Mouse (Mus musculus) lung, postnatal 10 days (tissue): Measurements from ENCODE around the gene Unc5cl.
A peak's percentile ranks its signal among the peaks of the same experiment; 100 is the strongest.

Experiments
- DNase-seq: peaks from one replicate; pipeline ENCODE4 v3.0.0; 2021

Gene Unc5cl

DNA sequence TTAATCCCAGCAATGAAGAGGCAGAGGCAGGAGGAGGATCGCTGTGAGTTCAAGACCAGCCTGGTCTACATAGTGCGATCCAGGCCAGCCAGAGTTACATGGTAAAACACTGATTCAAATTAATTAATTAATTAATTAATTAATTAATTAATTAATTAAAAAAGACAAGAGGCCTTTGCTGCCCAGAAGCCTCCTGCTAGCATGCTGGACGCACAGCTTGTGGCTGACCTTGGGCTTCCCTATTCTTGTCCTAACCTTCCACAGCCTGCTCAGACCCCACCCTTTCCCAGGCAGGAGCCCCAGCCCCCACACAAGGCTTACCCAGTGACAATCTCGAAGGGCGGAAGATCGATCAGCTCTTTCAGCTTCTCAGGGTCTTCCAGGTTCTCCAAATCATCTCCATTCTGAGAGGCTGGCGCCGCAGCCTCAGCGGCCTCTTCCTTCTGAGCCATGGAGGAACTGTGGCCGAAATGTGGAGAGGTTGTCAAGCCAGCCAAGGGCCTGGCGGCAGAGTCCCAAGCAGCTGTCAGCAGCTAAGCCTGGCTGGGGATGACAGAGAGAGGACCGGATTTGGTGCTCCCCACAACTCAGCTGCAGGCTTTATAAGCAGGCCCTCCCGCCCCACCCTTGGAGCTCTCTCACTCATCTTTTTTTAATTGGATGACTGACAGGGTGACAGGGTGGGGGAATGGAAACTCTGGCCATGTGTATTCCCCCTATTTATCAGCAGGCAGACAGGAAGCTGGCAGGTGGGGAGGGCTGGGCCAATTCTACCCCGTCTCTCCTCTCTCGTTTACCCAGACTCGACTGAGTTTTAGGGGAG is 22.3 kb upstream of the Unc5cl start, which contains the start of gene Apobec2:
TSS of gene Apobec2 (minus strand) at position 773 of the 823 bp plus-strand sequence.
- DNase-seq = peak; percentile 55

DNA sequence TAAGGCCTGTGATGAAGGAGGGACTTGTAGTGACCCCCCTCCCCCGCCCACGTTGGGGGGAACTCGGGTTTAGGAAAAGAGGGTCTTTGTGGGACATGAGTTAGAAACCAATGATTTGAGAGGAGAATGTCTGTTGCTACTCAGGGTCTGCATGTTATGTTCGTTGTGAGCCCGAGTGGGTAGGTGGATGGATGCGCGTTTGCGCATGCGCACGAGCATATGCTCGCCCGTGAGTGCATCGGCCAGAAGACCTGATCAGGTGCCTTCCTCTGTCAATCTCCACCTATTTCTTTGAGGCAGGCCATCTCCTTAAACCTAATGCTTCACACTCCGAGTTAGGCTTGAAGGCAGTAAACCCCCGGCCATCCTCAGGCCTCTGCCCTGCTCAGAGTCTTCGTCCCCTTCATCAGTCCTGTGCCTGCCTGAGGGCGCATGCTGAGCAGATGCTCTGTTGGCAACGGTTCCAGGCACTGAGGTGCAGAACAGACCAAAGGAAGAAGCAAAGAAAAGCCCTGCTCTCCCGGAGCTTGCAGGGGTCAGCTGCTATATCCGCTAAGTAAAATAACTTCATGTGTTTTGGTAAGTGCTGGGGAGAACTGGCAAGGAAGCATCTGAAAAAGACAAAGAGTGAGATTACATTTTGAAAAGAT is 21.6 kb upstream of the Unc5cl start:
- DNase-seq = no peak

DNA sequence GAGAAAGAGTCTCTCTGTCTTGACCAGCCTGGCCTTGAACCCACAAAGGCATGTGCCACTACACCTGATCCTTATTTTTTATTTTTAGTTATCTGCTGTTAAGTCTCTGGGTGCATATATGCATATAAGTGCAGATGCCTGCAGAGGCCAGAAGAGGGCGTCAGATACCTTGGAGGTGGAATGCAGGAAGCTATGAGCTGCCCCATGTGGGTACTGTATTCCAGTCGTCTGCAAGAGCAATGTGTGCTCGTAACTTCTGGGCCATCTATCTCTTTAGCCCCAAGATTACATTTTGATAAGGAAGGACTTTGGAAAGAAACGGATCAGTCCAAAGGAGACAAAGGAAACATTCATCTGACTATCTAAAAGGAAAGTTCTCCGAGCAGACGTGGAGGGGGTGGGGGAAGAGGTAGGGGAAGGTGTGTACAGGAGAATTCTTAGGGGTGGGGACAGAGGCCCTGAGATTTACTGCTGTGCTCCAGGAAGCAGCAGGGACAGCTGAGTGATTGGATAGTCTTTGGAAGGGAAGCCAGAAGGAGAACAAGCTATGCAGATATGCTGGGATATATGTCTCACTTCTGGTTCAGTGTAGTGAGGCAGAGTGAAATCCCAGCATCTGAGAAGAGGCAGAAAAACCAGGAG is 20.9 kb upstream of the Unc5cl start:
- no peak for DNase-seq

DNA sequence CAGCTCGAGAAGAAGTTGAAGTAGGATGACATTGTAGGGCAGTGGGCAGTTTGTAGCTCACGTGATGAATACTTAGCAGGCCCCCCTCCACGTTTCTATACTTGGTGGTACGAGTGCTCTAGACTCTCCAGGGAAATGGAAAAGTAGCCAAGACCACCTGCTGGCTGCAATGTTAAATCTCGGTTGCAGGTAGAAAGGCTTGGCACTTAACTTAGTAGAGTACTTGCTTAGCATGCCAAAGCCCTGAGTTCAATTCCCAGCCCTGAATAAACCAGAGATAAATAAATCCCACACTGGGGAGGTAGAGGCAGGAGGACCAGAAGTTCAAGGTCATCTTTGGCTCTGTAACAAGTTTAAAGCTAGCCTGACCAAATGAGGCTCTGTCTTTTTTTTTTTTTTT is 20.2 kb upstream of the Unc5cl start:
- DNase-seq = no peak

DNA sequence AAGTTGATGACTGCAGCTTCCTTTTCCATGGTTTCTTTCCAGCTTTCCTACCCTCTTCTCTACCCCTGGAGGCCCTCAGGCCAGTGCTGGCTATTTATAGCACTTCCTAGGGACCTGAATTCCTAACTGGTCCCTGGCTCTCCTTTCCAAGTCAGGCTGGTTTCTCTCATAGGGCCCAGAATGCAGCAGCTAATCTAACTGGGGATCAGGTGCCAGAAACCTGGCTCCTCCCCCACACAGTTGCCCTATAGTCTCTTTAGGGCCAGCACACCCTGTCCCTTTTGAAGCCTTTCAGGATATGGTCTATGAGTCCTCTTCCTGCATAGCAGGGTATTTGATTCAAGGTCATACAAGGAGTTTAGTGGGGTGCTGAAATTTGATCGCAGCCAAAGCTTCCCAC is 18.2 kb upstream of the Unc5cl start:
- no peak for DNase-seq

DNA sequence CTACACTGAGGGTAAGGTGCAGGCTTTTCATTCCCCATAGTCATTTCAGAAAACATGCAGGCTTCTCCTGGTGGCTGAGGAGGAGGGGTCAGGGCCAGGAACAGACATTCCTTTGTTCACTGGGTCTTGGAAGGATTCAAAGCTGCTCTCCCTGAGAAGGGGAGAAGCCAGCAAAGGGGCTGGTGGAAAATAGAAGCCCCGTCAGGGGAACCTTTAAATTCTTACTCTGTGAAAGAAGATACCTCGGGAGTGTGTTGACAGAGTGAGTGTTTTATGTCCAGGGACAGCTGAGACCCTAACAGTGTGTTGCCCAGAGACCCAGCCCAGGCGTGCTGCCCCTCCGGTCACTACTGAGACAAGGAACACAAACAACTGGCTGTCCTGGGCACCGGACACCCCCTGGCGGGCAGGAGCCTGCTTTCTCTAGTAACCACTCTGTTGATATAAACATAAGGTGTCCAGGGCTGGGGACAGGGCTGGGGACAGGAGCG is 17.2 kb upstream of the Unc5cl start:
- DNase-seq = no peak

DNA sequence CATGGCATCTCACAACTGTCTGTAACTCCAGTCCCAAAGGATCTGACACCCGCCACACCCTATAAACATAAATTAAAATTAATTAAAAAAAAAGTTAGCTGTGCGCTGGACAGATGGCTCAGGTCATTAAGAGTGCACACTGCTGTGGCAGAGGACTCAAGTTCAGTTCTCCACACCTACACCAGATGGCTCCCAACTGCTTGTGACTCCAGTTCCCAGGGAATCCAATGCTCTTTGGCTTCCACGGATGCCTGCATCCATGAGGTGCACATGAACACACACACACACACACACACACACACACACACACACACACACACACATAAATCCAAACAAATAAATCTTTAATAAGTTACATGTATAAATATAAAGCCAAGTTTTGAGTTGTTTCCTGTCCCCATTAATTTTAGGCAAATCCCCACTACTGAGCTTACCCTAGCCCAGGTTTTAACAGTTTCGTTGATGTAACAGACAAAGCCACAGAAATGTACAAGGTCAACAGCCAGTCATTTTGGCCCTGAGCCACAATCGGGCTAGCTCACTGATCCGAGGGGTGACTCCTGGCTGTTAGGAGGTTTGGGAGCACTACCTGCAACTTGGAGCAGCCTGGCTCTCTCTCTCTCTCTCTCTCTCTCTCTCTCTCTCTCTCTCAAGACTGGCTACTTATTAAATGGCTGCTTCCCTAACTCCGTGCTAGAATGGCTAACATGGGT is 11.8 kb upstream of the Unc5cl start:
- no peak for DNase-seq

DNA sequence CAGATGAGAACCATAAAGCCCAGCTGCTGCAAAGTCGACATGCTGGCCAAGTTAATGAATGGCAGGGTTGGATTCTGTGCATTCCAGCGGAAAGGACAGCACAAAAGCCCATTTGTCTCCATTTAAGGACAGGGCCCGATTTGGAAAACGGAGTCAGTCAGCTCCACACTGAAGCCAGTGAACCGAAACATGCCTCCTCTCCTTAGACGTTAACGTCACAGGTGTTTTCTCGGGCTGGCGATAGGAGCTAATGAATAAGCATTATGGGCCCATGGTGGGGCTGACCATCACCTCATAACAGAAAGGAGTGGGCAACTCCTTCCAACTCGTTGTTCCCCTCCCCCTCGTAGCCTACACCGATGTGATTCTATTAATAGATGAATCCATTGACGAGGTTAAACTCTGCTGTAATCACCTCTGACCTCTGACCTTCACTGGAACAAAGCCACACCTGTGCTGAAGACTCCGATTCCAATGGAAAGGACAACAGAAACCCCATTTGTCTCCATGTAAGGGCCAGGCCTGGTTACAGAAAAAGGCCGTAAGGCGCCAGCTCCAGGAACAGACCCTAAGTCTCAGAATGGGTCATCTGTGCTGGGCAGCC is 11.1 kb upstream of the Unc5cl start:
- no peak for DNase-seq

DNA sequence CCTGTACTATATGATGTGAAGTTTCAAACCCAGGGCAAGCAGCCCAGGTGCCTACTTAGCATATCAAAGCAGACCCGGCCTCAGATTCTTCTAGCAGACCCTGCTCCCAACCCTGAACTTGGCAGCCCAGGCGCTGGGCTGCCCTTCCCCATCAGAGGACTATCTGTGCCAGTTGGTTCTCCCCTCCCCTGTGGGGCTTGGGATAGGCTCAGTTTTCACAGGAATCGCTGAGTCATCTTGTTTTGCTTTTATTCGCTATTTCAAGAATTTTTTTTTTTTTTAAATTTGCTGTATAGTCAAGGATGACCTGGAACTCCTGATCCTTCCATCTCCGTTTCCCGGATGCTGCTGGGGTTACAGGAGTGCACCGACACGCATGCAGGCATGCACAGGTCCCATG is 7.0 kb upstream of the Unc5cl start:
- no peak for DNase-seq

DNA sequence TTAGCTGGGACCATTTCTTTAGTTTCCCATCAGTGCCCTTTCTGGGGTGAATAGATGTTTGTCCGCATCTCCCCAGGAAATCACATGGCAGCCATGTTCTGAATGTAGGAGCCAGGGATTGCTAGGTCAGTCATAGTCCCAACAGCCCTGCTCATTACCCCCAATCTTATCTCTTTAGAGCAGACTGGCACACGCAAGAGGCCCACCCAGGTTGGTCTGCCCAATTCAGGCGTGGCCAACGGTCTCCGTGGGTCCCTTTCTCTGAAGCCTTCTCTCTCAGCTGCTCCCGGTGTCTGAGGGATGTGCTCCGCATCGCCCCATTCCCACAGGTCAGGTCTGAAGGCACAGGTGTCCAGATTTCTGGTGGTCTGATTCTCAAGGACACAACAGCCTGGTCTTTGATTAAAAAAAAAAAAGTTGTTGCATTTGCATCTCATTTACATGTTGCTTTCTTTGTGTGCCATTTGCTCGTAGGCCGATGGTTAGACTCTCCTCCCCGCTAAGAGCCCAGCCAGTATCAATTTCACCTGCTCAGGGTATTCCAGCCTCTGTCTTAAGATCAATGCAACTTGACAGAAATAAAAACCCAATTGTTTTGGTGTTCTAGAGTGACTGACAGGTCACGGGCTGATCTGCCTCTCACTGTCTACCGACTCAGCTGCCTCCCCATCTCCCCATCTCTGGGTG is 3.9 kb upstream of the Unc5cl start:
- no peak for DNase-seq

DNA sequence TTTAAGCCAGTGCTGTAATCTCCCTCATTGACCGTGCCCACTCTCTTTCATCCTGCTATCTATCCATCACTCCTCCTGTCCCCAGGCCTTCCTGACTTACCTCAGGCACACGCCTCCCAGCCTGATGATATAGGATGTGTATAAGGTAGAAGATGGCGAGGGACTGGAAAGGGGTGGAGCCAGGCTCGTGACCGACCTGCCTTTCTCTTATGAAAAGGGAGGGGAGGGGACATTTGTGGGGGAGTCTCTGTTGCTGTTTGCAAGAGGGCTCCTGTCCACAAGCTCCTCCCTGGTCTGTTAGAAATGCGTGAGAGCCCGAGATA is 3.4 kb upstream of the Unc5cl start, which contains the start of gene Tspo2:
TSS of gene Tspo2 (minus strand) at position 170 of the 323 bp plus-strand sequence.
- DNase-seq = no peak

DNA sequence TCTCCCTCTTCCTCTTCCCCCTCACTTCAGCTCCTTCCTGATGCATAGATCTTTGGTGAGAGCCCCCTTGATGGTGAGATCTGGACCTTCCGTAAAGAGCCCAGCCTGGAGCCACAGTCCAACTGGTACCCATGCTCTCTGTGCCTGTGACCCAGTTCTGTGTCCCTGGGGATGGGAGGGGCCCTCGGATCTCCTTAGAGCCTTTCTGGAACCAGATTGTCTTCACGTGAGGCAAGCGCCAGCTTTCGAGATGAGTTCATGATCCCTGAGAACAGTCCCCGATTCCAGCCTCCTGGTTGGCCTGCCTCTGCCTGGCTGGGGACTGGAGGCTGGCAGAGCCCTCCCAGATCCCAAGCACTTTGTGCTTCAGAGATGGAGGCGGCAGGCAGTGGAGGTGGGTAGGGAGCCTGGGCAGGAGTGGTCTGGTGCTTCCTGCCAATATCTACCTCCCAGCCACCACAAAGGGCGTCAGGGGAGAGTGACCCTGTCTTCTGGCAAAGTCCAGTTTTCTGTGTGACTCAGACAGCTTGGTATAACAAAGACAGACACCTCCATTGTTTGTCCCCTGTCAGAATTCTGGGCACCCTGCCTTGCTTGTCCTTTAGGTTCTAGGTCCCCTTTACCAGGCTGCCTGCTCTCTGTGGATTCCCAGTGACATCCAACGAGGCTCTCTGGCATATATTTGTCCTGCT is 2.8 kb upstream of the Unc5cl start:
- no peak for DNase-seq

DNA sequence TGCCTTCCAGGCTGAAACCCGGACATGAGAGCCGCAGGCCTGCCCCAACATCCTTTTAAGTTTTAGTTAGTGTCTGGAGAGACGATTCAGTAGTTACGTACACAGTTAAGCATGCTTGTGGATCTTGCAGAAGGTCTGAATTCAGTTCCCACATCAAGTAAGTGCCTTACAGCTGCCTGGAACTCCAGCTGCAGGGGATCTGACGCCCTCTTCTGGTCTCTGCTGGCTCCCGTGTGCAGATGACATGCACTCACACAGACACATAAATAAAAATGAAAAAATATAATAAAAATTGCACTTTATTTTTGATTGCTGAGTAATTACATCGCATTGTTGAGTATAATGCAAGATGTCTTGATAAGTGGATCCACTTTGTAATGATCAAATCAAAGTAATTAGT is 1.2 kb upstream of the Unc5cl start:
- no peak for DNase-seq

DNA sequence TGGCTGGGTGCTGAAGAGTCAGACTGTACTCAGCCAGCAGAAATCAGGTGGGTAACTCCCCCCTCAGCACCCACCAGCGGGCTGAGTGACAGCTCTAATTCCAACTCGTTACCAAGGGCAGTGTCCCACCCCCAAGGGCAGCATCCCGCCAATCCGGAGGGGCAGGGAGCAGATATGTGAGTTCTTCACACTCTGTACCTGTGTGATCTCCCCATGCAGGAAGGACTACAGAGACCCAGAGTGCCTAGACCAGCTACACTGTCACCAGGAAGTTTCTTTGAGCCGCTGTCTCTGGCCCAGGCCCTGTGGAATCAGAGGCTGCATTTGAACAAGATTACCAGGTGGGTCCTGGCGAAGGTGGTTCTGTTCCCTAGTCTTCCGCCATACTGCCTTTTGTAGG is 511 bp upstream of the Unc5cl start:
- DNase-seq = no peak

DNA sequence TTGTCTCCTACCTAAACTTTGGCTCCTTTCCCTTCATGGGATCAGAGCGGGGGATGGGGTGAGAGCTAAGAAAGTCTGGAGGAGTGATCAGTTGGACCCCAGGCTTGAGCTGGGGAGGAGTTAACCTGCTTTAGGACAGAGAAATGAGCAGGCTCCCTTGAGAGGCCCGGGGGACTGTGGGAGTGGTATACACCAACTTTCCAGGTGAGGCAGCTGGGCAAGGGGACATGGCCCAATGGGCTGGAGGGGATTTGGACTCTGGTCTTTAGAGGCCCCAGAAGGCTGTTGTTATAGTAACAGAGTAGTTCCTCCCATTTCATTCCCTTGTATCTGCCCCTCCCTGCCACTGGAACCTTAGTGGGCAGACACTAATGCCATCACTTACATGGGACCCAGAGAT is 1.3 kb downstream of the Unc5cl start:
- DNase-seq = no peak

DNA sequence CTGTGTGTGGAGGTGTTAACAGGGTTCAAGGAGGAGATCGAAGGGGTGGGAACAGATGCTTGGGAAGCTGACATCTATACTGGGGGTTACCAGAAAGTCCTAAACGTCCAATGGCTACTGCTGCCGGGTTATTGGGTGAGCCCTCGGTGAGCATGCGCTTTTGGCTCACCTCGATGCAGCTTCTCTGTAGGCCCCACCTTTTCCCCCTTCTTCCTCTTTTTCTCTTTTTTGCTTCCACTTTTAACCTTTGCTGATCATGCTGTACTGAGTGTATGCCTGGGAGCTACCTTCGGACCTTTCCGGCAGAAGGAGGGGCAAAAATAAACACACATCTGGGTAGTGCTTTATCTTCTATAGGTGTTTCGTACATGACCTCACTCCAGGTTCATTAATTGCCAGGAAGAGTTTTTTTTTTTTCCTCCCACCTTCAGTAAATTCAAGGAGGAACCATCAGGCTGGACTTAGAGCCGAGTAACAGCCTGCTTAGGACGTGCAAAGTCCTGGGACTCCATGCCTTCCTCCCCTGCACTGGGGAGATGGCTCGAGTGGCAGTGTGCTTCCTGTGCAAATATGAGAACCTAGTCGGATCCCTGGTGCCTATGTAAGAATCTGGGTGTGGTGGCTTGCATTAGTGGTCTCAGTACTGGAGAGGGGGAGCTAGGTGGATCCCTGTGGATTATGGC is 3.4 kb downstream of the Unc5cl start:
- no peak for DNase-seq

DNA sequence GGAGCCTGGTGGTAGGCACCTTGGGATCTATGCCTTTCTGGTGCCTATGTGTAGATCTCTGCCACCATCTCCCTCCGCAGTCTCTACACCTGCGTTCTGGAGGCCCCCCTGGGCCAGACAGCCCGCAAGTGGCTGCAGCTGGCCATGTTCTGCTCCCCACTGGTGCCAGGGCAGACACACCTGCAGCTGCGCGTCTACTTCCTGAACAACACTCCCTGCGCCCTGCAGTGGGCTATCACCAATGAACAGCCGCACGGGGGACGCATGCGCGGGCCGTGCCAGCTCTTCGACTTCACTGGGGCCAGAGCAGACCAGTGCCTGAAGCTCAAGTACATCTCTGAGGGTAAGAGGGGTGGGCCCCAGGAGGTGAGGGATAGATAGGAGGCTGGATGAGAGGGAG is 7.4 kb downstream of the Unc5cl start:
- DNase-seq = no peak

DNA sequence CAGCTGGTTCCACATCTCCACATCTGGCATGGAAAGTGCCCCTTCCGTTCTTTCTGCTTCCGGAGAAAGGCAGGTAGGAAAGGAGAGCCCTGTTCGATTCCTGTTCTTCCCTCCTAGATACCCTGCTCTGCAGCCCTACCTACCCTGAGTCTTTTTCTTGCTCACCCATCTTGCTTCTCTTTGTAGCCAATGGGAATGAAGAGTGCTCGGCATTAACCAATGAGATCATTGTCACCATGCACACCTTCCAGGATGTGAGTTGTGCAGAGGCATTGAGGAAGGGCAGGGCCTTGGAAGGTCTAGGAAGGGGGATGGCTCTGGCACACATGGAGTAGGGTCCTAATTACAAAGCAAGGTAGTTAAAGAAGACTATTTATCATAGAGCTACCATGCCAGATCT is 8.7 kb downstream of the Unc5cl start:
- no peak for DNase-seq

DNA sequence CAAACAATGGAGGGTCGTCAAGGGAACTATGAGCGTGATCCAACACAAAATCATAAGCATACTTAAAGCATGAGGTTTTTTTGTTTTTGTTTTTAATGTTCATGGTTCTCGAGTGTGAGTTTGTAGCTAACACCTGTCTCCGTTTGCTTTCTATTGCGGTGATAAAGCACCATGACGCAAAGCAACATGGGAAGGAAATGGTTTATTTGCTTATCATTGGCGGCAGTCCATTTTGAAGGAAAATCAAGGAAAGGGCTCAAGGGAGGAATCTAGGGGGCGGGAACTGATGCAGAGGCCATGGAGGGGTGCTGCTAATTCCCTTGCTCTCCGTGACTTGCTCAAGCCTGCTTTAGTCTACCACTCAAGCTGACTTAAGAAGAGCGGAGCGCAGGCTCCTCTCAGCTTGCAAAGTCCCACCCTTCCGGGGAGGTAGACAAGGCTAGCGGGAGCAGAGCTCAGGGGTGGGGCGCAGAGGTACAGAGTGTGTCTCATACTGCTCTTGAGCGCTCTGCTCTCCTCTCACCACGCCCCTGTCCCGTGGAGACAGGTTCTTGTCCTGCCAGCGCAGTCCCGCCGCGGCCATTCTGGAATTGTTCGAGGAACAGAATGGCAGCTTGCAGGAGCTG is 12.2 kb downstream of the Unc5cl start:
- peak; percentile 12 for DNase-seq
